Mouse (Mus musculus): ENCODE results near the gene Naaa.

DNA sequence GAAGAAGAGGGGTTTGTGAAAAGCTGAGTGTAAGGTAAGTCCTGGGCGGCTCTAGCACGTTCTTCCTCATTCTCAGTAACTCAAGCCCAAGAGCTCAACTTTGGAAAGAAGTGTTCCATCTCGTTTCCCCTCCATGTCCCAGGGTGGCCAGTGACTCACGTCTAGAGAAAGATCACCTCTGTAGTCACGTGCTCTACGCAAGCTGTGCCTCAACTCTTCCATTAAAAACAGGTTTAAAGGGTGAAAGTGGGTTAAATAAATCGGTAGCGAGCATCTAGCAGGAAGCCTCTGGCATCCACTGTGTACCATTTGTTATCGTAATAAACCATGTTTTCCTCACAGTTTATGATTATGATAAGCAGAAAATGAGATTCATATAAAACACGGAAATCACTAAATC lies 46.1 kb downstream of the Naaa start:
- TF ChIP-seq POLR2A (IDR thresholded peaks at IDR 0.05; ENCODE audit: insufficient read depth, low read depth, low read length) (no peak), CTCF (IDR thresholded peaks at IDR 0.05; ENCODE audit: insufficient read depth, low read depth, low read length) (no peak)
